Mouse (Mus musculus) thymus, postnatal 4 days (tissue): ENCODE measurements around the gene Mis18a.
A peak's percentile ranks its signal among the peaks of the same experiment; 100 is the strongest.

Experiments used
- DNase-seq: peaks from one replicate; pipeline ENCODE4 v3.0.0; 2021

The Mis18a gene

GRCm38 (mm10) chr16:90703646-90704045 lies 23.6 kb downstream of the Mis18a start:
- DNase-seq = no peak

- DNase-seq = no peak
Measured at GRCm38 (mm10) chr16:90701541-90701940, 25.7 kb downstream of the Mis18a start.

DNA sequence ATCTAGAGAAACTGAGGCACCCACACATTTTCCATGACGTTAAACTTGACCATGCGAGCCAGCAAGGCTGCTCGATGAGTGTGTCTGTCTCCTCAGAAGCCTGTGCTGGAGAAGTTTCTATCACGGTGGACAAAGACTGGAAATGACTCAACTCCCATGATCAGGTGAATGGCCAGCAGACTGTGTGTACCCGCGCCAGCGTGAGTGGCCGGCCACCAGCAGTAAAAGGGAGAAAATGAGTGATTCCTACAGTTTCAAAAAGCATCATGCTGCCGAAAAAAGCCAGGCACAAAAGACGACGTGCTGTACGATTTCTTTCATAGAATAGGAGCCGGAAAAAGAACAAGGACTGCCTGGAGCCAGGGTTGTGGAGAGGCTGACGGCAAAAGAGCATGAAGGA lies 27.8 kb downstream of the Mis18a start:
- no peak for DNase-seq

- no peak for DNase-seq
Measured at GRCm38 (mm10) chr16:90696306-90696705, 30.9 kb downstream of the Mis18a start.

DNA sequence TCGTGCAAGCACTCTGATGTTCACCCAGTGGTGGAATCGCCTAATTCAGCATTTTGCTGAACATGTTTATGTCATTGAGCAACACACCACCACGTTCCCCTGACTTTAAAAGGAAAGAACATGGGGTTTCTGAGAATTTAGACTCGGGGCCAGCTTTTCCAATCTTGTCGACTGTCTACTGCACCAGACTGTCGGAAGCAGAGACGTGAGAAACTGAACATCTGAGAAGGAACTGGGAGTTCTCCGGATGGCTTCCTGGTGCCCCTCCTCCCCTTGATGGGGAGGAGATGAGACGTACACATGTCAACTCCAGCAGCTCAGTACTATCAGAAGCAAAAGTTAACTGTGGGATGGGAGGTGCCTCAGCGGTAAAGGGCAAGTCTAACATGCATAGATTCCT lies 32.1 kb downstream of the Mis18a start:
- no peak for DNase-seq

DNA sequence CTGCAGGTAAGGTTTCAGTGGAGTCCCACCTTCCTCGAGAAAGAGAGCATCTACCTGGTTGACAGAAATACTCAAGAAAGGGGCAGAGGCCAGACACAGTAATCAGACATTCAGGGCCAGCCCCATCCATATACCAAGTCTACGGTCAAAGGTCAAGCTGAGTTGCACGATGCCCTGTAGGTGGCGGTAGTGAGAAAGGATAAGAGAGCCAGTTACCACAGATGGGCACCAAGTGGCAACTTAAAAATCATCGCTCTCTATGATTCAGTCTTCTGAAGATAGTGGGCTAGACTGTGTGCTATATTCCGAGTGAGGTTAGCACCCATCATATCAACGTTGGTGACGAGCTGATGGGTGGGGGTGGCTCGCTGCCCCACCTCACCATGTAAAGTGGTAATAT lies 32.5 kb downstream of the Mis18a start:
- peak; percentile 78 for DNase-seq

- DNase-seq = no peak
Measured at GRCm38 (mm10) chr16:90693625-90694024, 33.6 kb downstream of the Mis18a start.

GRCm38 (mm10) chr16:90692704-90693385 lies 34.4 kb downstream of the Mis18a start:
- DNase-seq = no peak

- no peak for DNase-seq
Measured at GRCm38 (mm10) chr16:90687687-90688263, 39.4 kb downstream of the Mis18a start.

DNA sequence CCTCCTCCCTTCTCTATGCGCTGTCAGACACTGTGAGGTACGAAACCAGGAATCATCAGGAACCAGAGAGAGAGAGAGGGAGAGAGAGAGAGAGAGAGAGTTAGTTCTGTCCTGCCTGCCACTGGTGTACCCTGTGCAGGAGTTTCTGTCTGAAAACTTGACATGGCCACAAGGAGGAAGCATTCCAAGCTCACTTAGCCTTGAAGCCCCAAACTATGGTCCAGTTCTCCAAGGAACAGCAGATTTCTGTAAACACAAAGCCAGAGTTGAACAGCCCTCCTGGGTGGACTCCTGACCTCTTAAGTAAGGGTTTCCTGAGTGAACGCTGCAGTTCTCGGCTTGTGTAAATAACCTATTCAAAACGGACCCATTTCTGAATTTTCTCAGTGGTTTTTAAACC lies 40.2 kb downstream of the Mis18a start:
- no peak for DNase-seq

- DNase-seq = no peak
Measured at GRCm38 (mm10) chr16:90684092-90684491, 43.1 kb downstream of the Mis18a start.

GRCm38 (mm10) chr16:90679984-90680383 lies 47.2 kb downstream of the Mis18a start:
- no peak for DNase-seq

DNA sequence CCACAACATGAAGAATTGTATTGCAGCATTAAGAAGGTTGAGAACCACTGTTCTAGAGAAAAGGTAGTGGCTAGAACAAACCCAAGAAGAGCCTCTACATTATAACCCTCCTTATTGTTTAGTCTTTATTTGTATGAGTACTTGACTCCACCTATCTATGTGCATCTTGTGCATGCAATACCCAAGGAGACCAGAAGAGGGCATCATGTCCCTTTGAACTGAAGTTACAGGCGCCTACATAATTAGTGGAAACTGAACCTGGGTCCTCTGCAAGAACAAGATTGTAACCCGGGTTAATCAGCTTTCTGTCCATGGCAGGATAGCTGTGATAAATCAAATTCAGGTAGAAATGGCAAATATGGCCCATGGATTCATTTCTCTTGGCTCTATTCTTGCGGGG lies 48.4 kb downstream of the Mis18a start:
- DNase-seq = peak; percentile 11

DNA sequence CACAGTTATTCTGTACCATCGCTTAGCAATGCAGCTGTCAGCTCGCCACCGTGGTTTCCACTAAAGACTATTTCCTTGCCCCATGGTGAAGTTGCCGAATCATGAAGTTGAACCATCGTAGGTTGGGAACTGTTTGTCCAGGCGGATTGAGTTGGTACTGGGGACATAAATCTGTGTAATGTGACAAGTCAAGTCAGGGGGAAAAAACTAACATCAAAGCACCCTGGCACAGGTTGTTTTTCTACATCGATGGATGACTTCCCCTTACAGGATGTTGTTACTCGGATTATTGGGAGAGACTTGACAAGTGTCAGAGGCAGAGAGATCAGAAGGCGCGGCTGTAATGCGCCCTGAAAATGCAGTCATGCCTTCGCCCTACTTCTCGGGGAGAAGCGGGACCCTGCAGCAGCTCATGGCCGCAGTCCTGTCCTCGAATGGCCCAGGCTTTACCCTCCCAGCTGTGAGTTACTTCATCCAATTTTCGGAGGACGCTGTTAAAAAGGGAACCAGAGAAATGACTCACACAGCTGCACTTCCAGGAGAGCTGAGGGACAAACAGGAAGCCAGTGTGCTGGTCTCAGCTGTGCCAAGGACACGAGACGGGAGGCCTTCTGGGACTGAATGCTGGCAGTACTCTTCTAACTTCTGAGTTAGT lies 50.2 kb downstream of the Mis18a start:
- DNase-seq = no peak

- DNase-seq = no peak
Measured at GRCm38 (mm10) chr16:90674651-90675050, 52.6 kb downstream of the Mis18a start.

GRCm38 (mm10) chr16:90673507-90674354 lies 53.5 kb downstream of the Mis18a start:
- DNase-seq = no peak
